Mouse (Mus musculus) CH12.LX (cell line): ENCODE results near the gene Naa80.

Experiments used
- CTCF ChIP-seq, 2 experiments: IDR thresholded peaks in 1 of 2; conservative IDR thresholded peaks in 1 of 2; 2 replicates each; pipeline ENCODE4 v1.5.1; 2011 to 2012; ENCODE audit warnings: low read depth in 2 of 2, low read length in 2 of 2, improper control_type of control experiment in 1 of 2, inconsistent platforms in 1 of 2, mild to moderate bottlenecking in 1 of 2, moderate library complexity in 1 of 2
- MYC ChIP-seq: IDR thresholded peaks from 2 replicates; pipeline ENCODE4 v1.6.1; 2011; ENCODE audit warnings: low read depth, mild to moderate bottlenecking, improper control_type of control experiment, low read length
- TCF12 ChIP-seq: IDR thresholded peaks from 2 replicates; pipeline ENCODE4 v1.6.1; 2014; ENCODE audit warnings: low read depth, mild to moderate bottlenecking, inconsistent platforms, low read length, improper control_type of control experiment

- TF ChIP-seq TCF12 (no peak), CTCF (conservative IDR thresholded peaks at IDR 0.05 in 1 of 2, IDR thresholded peaks at IDR 0.05 in 1 of 2; ENCODE audit: low read depth in 2 of 2, low read length in 2 of 2) (no peak), MYC (no peak)
Observed at GRCm38 (mm10) chr9:107552690-107553393, 25.8 kb upstream of the Naa80 start.
